Mouse (Mus musculus): ENCODE data around the gene Rsbn1l. TPM values are rescaled to one million over a fixed set of nuclear protein-coding genes. Genes with fewer than 3 reads are reported as not detected.

Gene Rsbn1l
- polyA plus RNA-seq, 1 experiment, result 9.5 TPM

DNA sequence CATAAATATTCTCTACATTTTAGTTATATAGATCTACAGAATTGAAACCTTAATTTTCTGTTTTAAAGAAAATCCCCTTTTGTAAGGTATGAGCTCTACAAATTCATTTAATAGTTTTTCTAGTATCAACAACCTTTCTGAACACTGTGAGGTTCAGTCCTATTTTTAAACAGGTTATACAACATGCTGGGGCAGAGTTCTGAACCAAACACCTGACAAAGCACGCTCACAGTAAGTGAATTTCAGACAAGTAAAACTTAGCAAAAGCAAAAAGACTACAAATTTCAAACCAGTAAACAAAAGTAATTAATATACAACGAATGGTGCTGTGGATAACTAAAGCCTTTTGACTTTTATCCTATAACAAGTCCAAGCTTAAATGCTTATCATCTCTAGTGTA lies 97.8 kb downstream of the Rsbn1l start:
- no peak for DNase-seq (ENCODE audit: low read depth)
- TF ChIP-seq CTCF (IDR thresholded peaks at IDR 0.05; ENCODE audit: borderline replicate concordance, extremely low read depth, insufficient read depth, insufficient read length), result no peak
- no peak for TF ChIP-seq POLR2A (IDR thresholded peaks at IDR 0.05; ENCODE audit: borderline replicate concordance, extremely low read depth, insufficient read depth, insufficient read length, poor library complexity, severe bottlenecking)

DNA sequence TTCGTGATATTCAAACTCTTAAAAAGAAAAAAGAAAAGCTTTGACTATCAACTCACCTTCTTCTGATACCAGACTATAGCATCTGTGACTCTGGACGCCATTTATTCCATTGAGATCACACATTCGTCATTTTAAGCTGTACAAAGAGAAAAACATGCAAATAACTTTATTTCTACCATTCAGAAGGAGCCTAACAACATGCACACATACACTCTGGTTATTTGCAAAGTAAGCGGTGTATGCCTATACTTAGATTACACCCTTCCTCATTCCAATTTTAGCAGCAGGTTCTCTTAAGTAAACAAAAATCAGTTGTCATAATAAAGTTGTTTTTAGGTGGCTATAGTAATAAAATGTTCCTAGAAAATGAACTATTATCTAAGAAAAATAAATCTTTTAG lies 101.1 kb downstream of the Rsbn1l start:
- no peak for DNase-seq (ENCODE audit: low read depth)
- TF ChIP-seq POLR2A (IDR thresholded peaks at IDR 0.05; ENCODE audit: borderline replicate concordance, extremely low read depth, insufficient read depth, insufficient read length, poor library complexity, severe bottlenecking) (no peak), CTCF (IDR thresholded peaks at IDR 0.05; ENCODE audit: borderline replicate concordance, extremely low read depth, insufficient read depth, insufficient read length) (no peak)

DNA sequence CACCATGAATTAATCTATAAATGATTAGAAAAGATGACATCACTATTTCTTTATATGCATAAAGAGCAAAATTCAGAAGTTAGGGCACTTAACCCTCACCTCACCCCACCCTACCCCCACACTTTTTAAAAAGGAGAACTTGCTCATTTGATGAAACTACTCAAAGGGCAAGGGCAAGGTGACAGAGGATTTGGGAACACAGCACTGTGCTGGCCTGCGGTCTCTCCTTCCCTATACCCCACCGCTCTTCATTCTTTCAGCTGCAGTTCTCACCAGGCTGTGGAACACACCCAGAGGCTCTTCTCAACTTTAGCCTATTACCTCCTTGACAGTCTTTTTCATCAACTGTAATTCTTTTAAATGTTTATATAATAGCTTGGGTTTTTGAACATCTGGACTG lies 109.2 kb downstream of the Rsbn1l start:
- no peak for DNase-seq (ENCODE audit: low read depth)
- no peak for TF ChIP-seq CTCF (IDR thresholded peaks at IDR 0.05; ENCODE audit: borderline replicate concordance, extremely low read depth, insufficient read depth, insufficient read length)
- no peak for TF ChIP-seq POLR2A (IDR thresholded peaks at IDR 0.05; ENCODE audit: borderline replicate concordance, extremely low read depth, insufficient read depth, insufficient read length, poor library complexity, severe bottlenecking)

DNA sequence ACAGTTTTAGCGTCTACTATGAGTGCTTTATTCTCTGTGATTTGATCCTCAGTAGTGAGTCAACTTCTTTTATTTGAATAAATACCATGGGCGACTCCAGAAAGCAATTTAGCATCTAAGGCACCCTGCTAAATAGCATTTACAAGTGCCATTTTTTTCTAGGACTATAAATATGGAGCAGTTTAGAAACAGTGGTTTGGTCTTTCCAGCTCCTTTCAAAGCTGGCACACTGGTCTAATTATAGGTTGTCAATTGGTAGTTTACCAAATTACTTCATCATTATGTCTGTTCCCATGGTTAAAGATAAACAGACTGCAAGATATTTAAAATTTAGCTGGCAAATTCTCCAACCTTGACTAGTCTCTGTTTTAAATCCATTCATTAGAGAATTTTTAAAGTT lies 112.4 kb downstream of the Rsbn1l start:
- peak; percentile 78 for DNase-seq (ENCODE audit: low read depth)
- TF ChIP-seq CTCF (IDR thresholded peaks at IDR 0.05; ENCODE audit: borderline replicate concordance, extremely low read depth, insufficient read depth, insufficient read length), result no peak
- no peak for TF ChIP-seq POLR2A (IDR thresholded peaks at IDR 0.05; ENCODE audit: borderline replicate concordance, extremely low read depth, insufficient read depth, insufficient read length, poor library complexity, severe bottlenecking)

DNA sequence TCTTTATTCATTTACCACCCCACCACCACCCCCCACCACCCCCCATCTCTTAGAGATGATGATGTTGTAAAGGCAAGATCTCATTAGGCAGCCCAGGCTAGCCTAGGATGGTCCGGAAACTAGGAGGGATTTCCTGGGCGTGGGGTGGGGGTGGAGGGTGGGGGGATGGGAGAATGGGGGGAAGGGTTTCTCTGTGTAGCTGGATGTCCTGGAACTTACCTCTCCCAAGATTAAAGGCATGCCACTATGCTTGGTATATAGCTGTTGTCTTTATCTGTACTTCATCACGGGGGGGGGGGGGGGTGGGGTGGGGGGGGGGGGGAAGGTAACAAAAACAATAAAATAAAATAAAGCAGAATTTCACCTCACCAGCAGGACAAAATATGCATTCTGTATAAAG lies 112.8 kb downstream of the Rsbn1l start:
- no peak for DNase-seq (ENCODE audit: low read depth)
- TF ChIP-seq CTCF (IDR thresholded peaks at IDR 0.05; ENCODE audit: borderline replicate concordance, extremely low read depth, insufficient read depth, insufficient read length) (no peak), POLR2A (IDR thresholded peaks at IDR 0.05; ENCODE audit: borderline replicate concordance, extremely low read depth, insufficient read depth, insufficient read length, poor library complexity, severe bottlenecking) (no peak)

Other genes starting within 250 kb of the Rsbn1l start
- 12.7 and 16.5 TPM in 2 replicates for gene Phtf2, start 74.3 kb downstream of the Rsbn1l start, polyA plus RNA-seq (2012; rRNA removed)
- gene Tmem60, start 74.2 kb downstream of the Rsbn1l start, polyA plus RNA-seq (2012; rRNA removed), result 30.5 and 36.9 TPM in 2 replicates
- 81.8 and 91.8 TPM in 2 replicates for gene Ptpn12, start 99.5 kb upstream of the Rsbn1l start, polyA plus RNA-seq (2012; rRNA removed)
- gene Gsap, start 229.9 kb upstream of the Rsbn1l start, polyA plus RNA-seq (2012; rRNA removed), result 9.2 and 10.4 TPM in 2 replicates

Measured in brain, embryonic 14.5 days (tissue).